Mouse (Mus musculus) embryonic fibroblast, embryonic 13.5 days (primary cell): ENCODE measurements around the gene Wwtr1.

Experiments used
- CTCF ChIP-seq: IDR thresholded peaks from 2 replicates; pipeline ENCODE4 v1.5.1; 2011; ENCODE audit warnings: mild to moderate bottlenecking, control low read depth, low read length, moderate library complexity, borderline replicate concordance; ENCODE audit not compliant: insufficient read depth
- POLR2A ChIP-seq: IDR thresholded peaks from 2 replicates; pipeline ENCODE4 v1.6.1; 2011; ENCODE audit warnings: low read depth, mild to moderate bottlenecking, control low read depth, low read length, moderate library complexity

GRCm38 (mm10) chr3:57612430-57612997, 36.8 kb upstream of the Wwtr1 start:
- TF ChIP-seq POLR2A, result no peak
- TF ChIP-seq CTCF, result no peak
